ENCODE assay signal across 8 mouse cellular contexts in the genomic region with DNA sequence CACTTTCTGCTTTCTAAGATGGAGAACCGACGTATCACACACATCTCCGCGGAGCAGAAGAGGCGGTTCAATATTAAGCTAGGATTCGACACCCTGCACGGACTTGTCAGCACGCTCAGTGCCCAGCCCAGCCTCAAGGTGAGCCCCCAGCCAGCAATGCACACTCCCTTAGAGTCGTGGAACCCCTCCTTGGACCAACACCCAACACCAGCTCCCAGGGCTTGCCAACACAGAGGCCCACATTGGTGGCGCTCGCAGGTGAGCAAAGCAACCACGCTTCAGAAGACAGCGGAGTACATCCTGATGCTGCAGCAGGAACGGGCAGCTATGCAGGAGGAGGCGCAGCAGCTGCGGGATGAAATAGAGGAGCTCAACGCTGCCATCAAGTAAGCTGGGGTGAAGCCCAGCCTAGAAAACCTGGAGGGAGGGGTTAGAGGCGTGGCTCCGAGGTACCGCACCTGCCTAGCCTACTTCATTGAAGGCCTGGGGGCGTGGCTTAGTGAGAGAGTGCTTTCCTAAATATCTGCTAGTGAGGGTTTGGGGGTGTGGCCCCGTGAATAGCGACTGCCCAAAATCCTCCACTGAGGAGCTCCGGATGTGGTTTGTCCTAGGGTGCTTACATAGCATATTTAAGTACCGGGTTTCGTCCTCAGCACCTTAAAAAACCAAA. TPM values are rescaled to one million over a fixed set of nuclear protein-coding genes. Genes with fewer than 3 reads are reported as not detected.
DNase-seq lines count a peak whose midpoint lies in the region; ATAC-seq and TF ChIP-seq lines count a peak whose summit lies in the region.

No protein-coding gene starts in this region.

- peaks cover 10% of the 10 kb centered on the region for H3K4me1 ChIP-seq in heart, embryonic 12.5 days (replicated peaks)
- no peaks in the 10 kb centered on the region; the same call in 1 of the 2 replicates for H3K4me1 ChIP-seq in spleen, adult 2 months (ENCODE audit: control insufficient read depth, insufficient read depth, insufficient read length)

- H3K27me3 ChIP-seq in heart, embryonic 12.5 days (replicated peaks) = peaks cover 73% of the 10 kb centered on the region
- H3K27me3 ChIP-seq in spleen, adult 2 months (ENCODE audit: control insufficient read depth, insufficient read depth, low read length) = no peaks in the 10 kb centered on the region

- H3K4me2 ChIP-seq in heart, embryonic 12.5 days = peak overlapping the region; percentile 55

- H3K36me3 ChIP-seq in heart, embryonic 12.5 days = no peaks in the 10 kb centered on the region
- no peaks in the 10 kb centered on the region for H3K36me3 ChIP-seq in macrophage (ENCODE audit: inconsistent target)
- H3K36me3 ChIP-seq in spleen, adult 2 months (ENCODE audit: control insufficient read depth, insufficient read depth, low read length) = no peaks in the 10 kb centered on the region

- H3K4me3 ChIP-seq in layer of hippocampus, adult 2 months = peak overlapping the region; percentile 31
- H3K4me3 ChIP-seq in heart, embryonic 12.5 days = peak overlapping the region; percentile 25
- peak overlapping the region; percentile 28 for H3K4me3 ChIP-seq in macrophage (ENCODE audit: inconsistent target)
- H3K4me3 ChIP-seq in spleen, adult 2 months (ENCODE audit: extremely low read depth, insufficient read depth, insufficient read length) = peak overlapping the region; percentile 23; the same call in 1 of the 2 replicates

- H3K9me3 ChIP-seq in heart, embryonic 12.5 days (replicated peaks) = peaks cover 6% of the 10 kb centered on the region

- peak; percentile 64 for ATAC-seq in heart, embryonic 12.5 days (ENCODE audit: insufficient number of reproducible peaks, low FRiP score)

- no peak overlapping the region for H3K27ac ChIP-seq in layer of hippocampus, adult 2 months
- no peak overlapping the region for H3K27ac ChIP-seq in heart, embryonic 12.5 days (ENCODE audit: poor library complexity, severe bottlenecking)
- peak overlapping the region; percentile 21; the same call in 1 of the 2 replicates for H3K27ac ChIP-seq in macrophage
- no peak overlapping the region for H3K27ac ChIP-seq in spleen, adult 2 months (ENCODE audit: insufficient read depth, low read length)

- no peak for TF ChIP-seq CTCF in layer of hippocampus, adult 2 months (conservative IDR thresholded peaks at IDR 0.05)
- no peak for TF ChIP-seq CTCF in spleen, adult 2 months (IDR thresholded peaks at IDR 0.05; ENCODE audit: extremely low read depth, insufficient read depth, insufficient read length, insufficient replicate concordance)

- H3K79me2 ChIP-seq in macrophage (ENCODE audit: inconsistent target) = no peaks in the 10 kb centered on the region

- H3K9ac ChIP-seq in heart, embryonic 12.5 days = no peak overlapping the region

- WGBS in heart, embryonic 12.5 days = 7% methylated on average over 26 of the region's 26 CpGs
- WGBS in macrophage (ENCODE audit: missing documents) = 10% methylated on average over 26 of the region's 26 CpGs
- whole genome bisulfite sequencing in spleen, adult 2 months = 3% methylated on average over 26 of the region's 26 CpGs

- no peak for DNase-seq in layer of hippocampus, adult 2 months (ENCODE audit: low spot score in 2 of 2)
- DNase-seq in layer of hippocampus, adult 9-10 months (ENCODE audit: low spot score) = no peak
- DNase-seq in c-Kit-negative CD71-positive TER-119-positive erythroid progenitor cells, embryonic 14.5 days (ENCODE audit: low read depth, low spot score) = peak; percentile 35
- DNase-seq in kidney, postnatal 10 days = peak; percentile 66
- DNase-seq in spleen, adult 2 months (ENCODE audit: low read depth in 1 of 2, low spot score in 2 of 2) = peak in 1 of 2 experiments; percentile 77
- no peak for DNase-seq in layer of hippocampus, postnatal 36 days

- no peak for TF ChIP-seq POLR2A in spleen, adult 2 months (IDR thresholded peaks at IDR 0.05; ENCODE audit: low read depth, low read length)

RNA-seq across cellular contexts. Expression of a gene that starts 15.6 kb away (rescaled TPM):
- total RNA-seq in layer of hippocampus, adult 2 months (2021) = 10 to 100 TPM; 29.8 to 32.0 TPM
- polyA plus RNA-seq in heart, embryonic 12.5 days (2016; fragmentation: Nextera tagmentation; extraction: Ambion mirVana) = 26.8 and 27.2 TPM in 2 replicates
- 10 to 100 TPM in 4 of 26 experiments, 1 to 10 TPM in 17, under 1 TPM in 5; 0.29 to 13.0 (median 4.5) TPM for total RNA-seq in macrophage (2018; cell fraction: chromatin; rRNA removed)
- total RNA-seq in macrophage (2018; cell fraction: cytosol; rRNA removed) = 1 to 10 TPM; 1.7 to 5.5 (median 3.9) TPM
- total RNA-seq in macrophage (2018; cell fraction: nucleus; rRNA removed) = 10 to 100 TPM in 2 of 26 experiments, 1 to 10 TPM in 23, under 1 TPM in 1; 0.79 to 14.6 (median 4.3) TPM
- polyA plus RNA-seq in macrophage (2018) = 2.9 to 5.8 TPM (median 3.4 TPM) in 3 replicates
- 6.1 and 7.2 TPM in 2 replicates for polyA plus RNA-seq in spleen, adult 2 months (2012; rRNA removed)
- total RNA-seq in layer of hippocampus, postnatal 36 days (2021) = 10 to 100 TPM; 32.3 to 33.0 TPM

RNA-seq across cellular contexts. Expression of a gene that starts 34.2 kb away (rescaled TPM):
- 10 to 100 TPM; 55.1 to 62.6 TPM for total RNA-seq in layer of hippocampus, adult 2 months (2021)
- 34.2 and 38.2 TPM in 2 replicates for polyA plus RNA-seq in heart, embryonic 12.5 days (2016; fragmentation: Nextera tagmentation; extraction: Ambion mirVana)
- total RNA-seq in macrophage (2018; cell fraction: chromatin; rRNA removed) = 10 to 100 TPM in 25 of 26 experiments, 1 to 10 TPM in 1; 9.7 to 32.6 (median 21.1) TPM
- 10 to 100 TPM; 31.0 to 53.9 (median 46.9) TPM for total RNA-seq in macrophage (2018; cell fraction: cytosol; rRNA removed)
- 10 to 100 TPM; 13.2 to 33.4 (median 23.6) TPM for total RNA-seq in macrophage (2018; cell fraction: nucleus; rRNA removed)
- polyA plus RNA-seq in macrophage (2018) = 42.0 to 57.3 TPM (median 42.9 TPM) in 3 replicates
- 34.3 and 37.3 TPM in 2 replicates for polyA plus RNA-seq in spleen, adult 2 months (2012; rRNA removed)
- 10 to 100 TPM; 51.2 to 51.5 TPM for total RNA-seq in layer of hippocampus, postnatal 36 days (2021)

RNA-seq across cellular contexts. Expression of a gene that starts 44.2 kb away (rescaled TPM):
- total RNA-seq in layer of hippocampus, adult 2 months (2021) = 1 to 10 TPM; 6.2 to 6.7 TPM
- 0.59 and 1.0 TPM in 2 replicates for polyA plus RNA-seq in heart, embryonic 12.5 days (2016; fragmentation: Nextera tagmentation; extraction: Ambion mirVana)
- not detected for total RNA-seq in macrophage (2018; cell fraction: chromatin; rRNA removed)
- under 1 TPM in 1 of 26 experiments, not detected in 25; 0.09 TPM for total RNA-seq in macrophage (2018; cell fraction: cytosol; rRNA removed)
- total RNA-seq in macrophage (2018; cell fraction: nucleus; rRNA removed) = under 1 TPM in 1 of 26 experiments, not detected in 25; 0.62 TPM
- polyA plus RNA-seq in macrophage (2018) = not detected in 3 replicates
- polyA plus RNA-seq in spleen, adult 2 months (2012; rRNA removed) = 0.70 and 1.2 TPM in 2 replicates
- 1 to 10 TPM; 3.6 to 5.2 TPM for total RNA-seq in layer of hippocampus, postnatal 36 days (2021)

RNA-seq across cellular contexts. Expression of a gene that starts 53.2 kb away (rescaled TPM):
- total RNA-seq in layer of hippocampus, adult 2 months (2021) = 10 to 100 TPM; 79.9 to 87.5 TPM
- 37.2 and 38.4 TPM in 2 replicates for polyA plus RNA-seq in heart, embryonic 12.5 days (2016; fragmentation: Nextera tagmentation; extraction: Ambion mirVana)
- 100 to 1,000 TPM in 24 of 26 experiments, 10 to 100 TPM in 2; 69.9 to 468 (median 267) TPM for total RNA-seq in macrophage (2018; cell fraction: chromatin; rRNA removed)
- 10 to 100 TPM; 22.7 to 83.7 (median 56.2) TPM for total RNA-seq in macrophage (2018; cell fraction: cytosol; rRNA removed)
- 100 to 1,000 TPM in 18 of 26 experiments, 10 to 100 TPM in 8; 48.3 to 219 (median 142) TPM for total RNA-seq in macrophage (2018; cell fraction: nucleus; rRNA removed)
- 46.1 to 52.8 TPM (median 52.5 TPM) in 3 replicates for polyA plus RNA-seq in macrophage (2018)
- 21.9 and 22.6 TPM in 2 replicates for polyA plus RNA-seq in spleen, adult 2 months (2012; rRNA removed)
- 10 to 100 TPM; 78.5 to 86.3 TPM for total RNA-seq in layer of hippocampus, postnatal 36 days (2021)

RNA-seq across cellular contexts. Expression of a gene that starts 55.8 kb away (rescaled TPM):
- total RNA-seq in layer of hippocampus, adult 2 months (2021) = 10 to 100 TPM; 29.4 to 30.3 TPM
- 4.4 and 4.7 TPM in 2 replicates for polyA plus RNA-seq in heart, embryonic 12.5 days (2016; fragmentation: Nextera tagmentation; extraction: Ambion mirVana)
- total RNA-seq in macrophage (2018; cell fraction: chromatin; rRNA removed) = under 1 TPM in 1 of 26 experiments, not detected in 25; 0.89 TPM
- under 1 TPM in 7 of 26 experiments, not detected in 19; 0.13 to 0.24 (median 0.14) TPM for total RNA-seq in macrophage (2018; cell fraction: cytosol; rRNA removed)
- not detected for total RNA-seq in macrophage (2018; cell fraction: nucleus; rRNA removed)
- polyA plus RNA-seq in macrophage (2018) = 0.22 TPM in 1 of 3 replicates, not detected in the others
- 0.78 and 1.4 TPM in 2 replicates for polyA plus RNA-seq in spleen, adult 2 months (2012; rRNA removed)
- total RNA-seq in layer of hippocampus, postnatal 36 days (2021) = 10 to 100 TPM; 27.1 to 30.9 TPM

Comparison
In these comparisons a context has a peak if more than half of its experiments do, and no peak if none do; other contexts are left out.
1. DNase-seq: peak in c-Kit-negative CD71-positive TER-119-positive erythroid progenitor cells, embryonic 14.5 days (single experiment) and kidney, postnatal 10 days (single experiment); none in layer of hippocampus, adult 2 months (0 of 2), layer of hippocampus, adult 9-10 months (single experiment) and layer of hippocampus, postnatal 36 days (0 of 2).
2. Peak in every context shown above with its lines, with median percentiles within 50 percentile points of each other: H3K4me3 ChIP-seq.